Mouse (Mus musculus): ENCODE measurements at regions not wholly inside any gene's neighbourhood (a gene's known extent, or its start where the extent isn't known, plus 50 kb on each side); places are given as distances from the start of the nearest gene placed in this dataset.
"Not testable (repeated sequence)": the region's sequence is repeated elsewhere in the genome, so short reads cannot be mapped to it uniquely, and the experiment has no call there.

GRCm38 (mm10) chr14:46604886-46605531, 155.3 kb upstream of the Cdkn3 start:
- no peak for DNase-seq (ENCODE audit: low spot score in 2 of 2)
- intact Hi-C loops (cut with DNase I), result no loop called here

GRCm38 (mm10) chr14:46604156-46604885, 156.0 kb upstream of the Cdkn3 start:
- DNase-seq (ENCODE audit: low spot score in 2 of 2), result no peak
- intact Hi-C loops (cut with DNase I), result no loop called here

- no peak for DNase-seq (ENCODE audit: low spot score in 2 of 2)
- intact Hi-C loops (cut with DNase I), result no loop called here
These were observed 163.5 kb upstream of the Cdkn3 start for GRCm38 (mm10) chr14:46596696-46597359.

- intact Hi-C loops (cut with DNase I), result no loop called here
These were observed 166.2 kb upstream of the Cdkn3 start for GRCm38 (mm10) chr14:46594151-46594550.

GRCm38 (mm10) chr14:46591753-46592359, 168.5 kb upstream of the Cdkn3 start:
- no peak for DNase-seq (ENCODE audit: low spot score in 2 of 2)
- intact Hi-C loops (cut with DNase I), result no loop called here

More at GRCm38 (mm10) chr14:46594151-46594550, 166.2 kb upstream of the Cdkn3 start:
- DNase-seq (ENCODE audit: low spot score in 2 of 2), result no peak

GRCm38 (mm10) chr14:46591211-46591610, 169.1 kb upstream of the Cdkn3 start:
- DNase-seq (ENCODE audit: low spot score in 2 of 2), result no peak
- intact Hi-C loops (cut with DNase I), result no loop called here

- intact Hi-C loops (cut with DNase I), result no loop called here
- no peak for DNase-seq (ENCODE audit: low spot score in 2 of 2)
These were observed 174.2 kb upstream of the Cdkn3 start for GRCm38 (mm10) chr14:46586093-46586492.

GRCm38 (mm10) chr14:46578051-46579000, 182.0 kb upstream of the Cdkn3 start:
- intact Hi-C loops (cut with DNase I), result no loop called here
- no peak for DNase-seq (ENCODE audit: low spot score in 2 of 2)

GRCm38 (mm10) chr14:46575889-46576288, 184.5 kb upstream of the Cdkn3 start:
- DNase-seq (ENCODE audit: low spot score in 2 of 2), result no peak
- intact Hi-C loops (cut with DNase I), result no loop called here

GRCm38 (mm10) chr14:46575414-46575813, 184.9 kb upstream of the Cdkn3 start:
- intact Hi-C loops (cut with DNase I), result no loop called here
- no peak for DNase-seq (ENCODE audit: low spot score in 2 of 2)

GRCm38 (mm10) chr14:46573401-46573800, 182.9 kb upstream of the Bmp4 start:
- intact Hi-C loops (cut with DNase I), result no loop called here
- no peak for DNase-seq (ENCODE audit: low spot score in 2 of 2)

GRCm38 (mm10) chr14:46572972-46573371, 182.5 kb upstream of the Bmp4 start:
- intact Hi-C loops (cut with DNase I); DNase-seq (ENCODE audit: low spot score in 2 of 2): not testable (repeated sequence)

GRCm38 (mm10) chr14:46571841-46572240, 181.4 kb upstream of the Bmp4 start:
- intact Hi-C loops (cut with DNase I), result no loop called here
- DNase-seq (ENCODE audit: low spot score in 2 of 2), result peak; percentile 12 to 43

GRCm38 (mm10) chr14:46569273-46569672, 178.8 kb upstream of the Bmp4 start:
- no peak for DNase-seq (ENCODE audit: low spot score in 2 of 2)
- intact Hi-C loops (cut with DNase I), result no loop called here

GRCm38 (mm10) chr14:46567411-46567780, 176.9 kb upstream of the Bmp4 start:
- no peak for DNase-seq (ENCODE audit: low spot score in 2 of 2)
- intact Hi-C loops (cut with DNase I), result no loop called here

GRCm38 (mm10) chr14:46566681-46567410, 176.4 kb upstream of the Bmp4 start:
- no peak for DNase-seq (ENCODE audit: low spot score in 2 of 2)
- intact Hi-C loops (cut with DNase I), result no loop called here

GRCm38 (mm10) chr14:46564998-46565397, 174.5 kb upstream of the Bmp4 start:
- intact Hi-C loops (cut with DNase I), result loop anchor here (2.0 kb wide), 1 partner anchor 572 kb away; no protein-coding TSS in a partner anchor
- peak; percentile 58 to 60 for DNase-seq (ENCODE audit: low spot score in 2 of 2)

- intact Hi-C loops (cut with DNase I), result no loop called here
- no peak for DNase-seq (ENCODE audit: low spot score in 2 of 2)
These were observed 171.5 kb upstream of the Bmp4 start for GRCm38 (mm10) chr14:46562016-46562415.

Measured in left cerebral cortex, postnatal 14 days (tissue).